Mouse (Mus musculus): Measurements from ENCODE around the gene Bad. TPM values are rescaled to one million over a fixed set of nuclear protein-coding genes. Genes with fewer than 3 reads are reported as not detected.
A peak's percentile ranks its signal among the peaks of the same experiment; 100 is the strongest.

Bad gene
- total RNA-seq, 1 experiment from 2014 or later = 10.3 TPM

DNA sequence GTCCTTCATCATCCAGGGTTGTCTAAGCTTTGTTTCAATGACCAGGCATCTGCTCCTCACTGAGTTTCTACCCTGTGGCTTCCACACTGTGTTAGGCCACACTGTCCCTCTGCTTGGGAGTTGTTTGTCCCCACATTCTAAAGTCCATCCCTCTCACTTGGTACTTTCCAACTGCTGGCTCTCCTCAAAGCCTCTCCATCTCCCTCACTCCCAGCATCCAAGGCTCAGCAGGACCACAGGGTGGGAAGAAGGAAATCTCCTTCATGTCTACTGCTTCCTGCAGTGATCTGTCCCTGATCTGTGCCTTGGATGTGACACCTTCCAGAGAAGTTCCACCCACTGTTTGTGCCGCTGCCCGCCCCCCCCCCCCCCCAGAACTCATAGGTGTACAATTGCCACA, 10.7 kb upstream of the Bad start:
- ATAC-seq (replicated peaks; ENCODE audit: insufficient number of reproducible peaks, low FRiP score, low TSS enrichment, poor library complexity, severe bottlenecking) = no peak

GRCm38 (mm10) chr19:6932018-6932417, 9.6 kb upstream of the Bad start:
- no peak for ATAC-seq (replicated peaks; ENCODE audit: insufficient number of reproducible peaks, low FRiP score, low TSS enrichment, poor library complexity, severe bottlenecking)

GRCm38 (mm10) chr19:6933102-6933435, 8.6 kb upstream of the Bad start:
- ATAC-seq (replicated peaks; ENCODE audit: insufficient number of reproducible peaks, low FRiP score, low TSS enrichment, poor library complexity, severe bottlenecking) = no peak

DNA sequence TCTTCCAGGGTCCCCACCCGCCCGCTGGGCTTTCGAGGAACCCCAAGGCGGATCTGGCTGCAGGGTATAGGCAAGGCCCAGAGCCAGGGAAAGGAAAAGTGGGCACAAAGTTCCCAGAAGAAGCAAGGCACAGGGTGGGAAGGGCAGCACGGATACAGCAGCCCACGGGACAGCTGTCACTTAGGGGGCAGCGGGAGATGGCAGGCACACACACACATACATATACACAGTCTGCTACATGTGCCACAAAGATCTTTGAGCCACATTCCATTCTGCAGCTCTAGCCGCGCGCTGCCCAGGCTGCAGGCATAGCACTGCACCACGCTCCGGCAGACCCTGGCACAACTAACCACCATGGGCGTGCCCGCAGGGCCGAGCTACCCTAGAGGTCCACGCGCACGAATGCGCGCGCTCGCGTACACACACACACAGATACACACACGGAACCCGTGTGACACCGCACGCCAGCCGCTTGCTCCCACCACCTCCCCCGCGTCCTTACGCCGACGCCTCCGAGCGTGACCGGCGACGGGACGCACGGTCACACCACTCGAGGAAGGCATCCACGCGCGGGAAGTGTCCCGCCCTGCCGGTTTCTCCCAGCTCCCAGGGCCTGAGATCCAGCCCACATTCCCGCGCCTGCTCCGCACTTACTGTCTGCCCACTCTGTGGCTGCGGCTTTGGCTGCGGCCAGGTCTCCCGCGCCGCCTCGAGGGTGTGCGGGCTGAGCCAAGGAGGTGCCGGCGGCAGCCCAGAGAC, 8.0 kb upstream of the Bad start:
- ATAC-seq (replicated peaks; ENCODE audit: insufficient number of reproducible peaks, low FRiP score, low TSS enrichment, poor library complexity, severe bottlenecking) = 0 out of 2 replicates have a peak, but pooled peaks have one; percentile 15

GRCm38 (mm10) chr19:6934195-6934977, 7.3 kb upstream of the Bad start, which contains the start of gene Kcnk4:
Gene Kcnk4 (minus strand): TSS chr19:6934515.
- no peak for ATAC-seq (replicated peaks; ENCODE audit: insufficient number of reproducible peaks, low FRiP score, low TSS enrichment, poor library complexity, severe bottlenecking)

DNA sequence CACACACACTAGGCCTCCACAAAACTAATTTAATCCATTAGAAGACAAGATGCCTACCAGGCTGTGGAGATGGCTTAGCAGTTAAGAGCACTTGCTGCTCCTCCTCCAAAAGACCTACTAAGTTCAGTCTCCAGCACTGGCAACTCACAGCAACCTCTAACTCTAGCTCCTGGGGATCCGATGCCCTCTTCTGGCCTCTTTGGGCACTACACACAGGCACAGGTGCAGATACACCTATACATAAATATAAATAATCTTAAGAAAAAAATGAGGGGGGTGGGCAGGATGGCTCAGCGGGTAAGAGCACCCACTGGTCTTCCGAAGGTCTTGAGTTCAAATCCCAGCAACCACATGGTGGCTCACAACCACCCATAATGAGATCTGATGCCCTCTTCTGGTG, 5.4 kb upstream of the Bad start:
- 0 out of 2 replicates have a peak, but pooled peaks have one; percentile 29 for ATAC-seq (replicated peaks; ENCODE audit: insufficient number of reproducible peaks, low FRiP score, low TSS enrichment, poor library complexity, severe bottlenecking)

GRCm38 (mm10) chr19:6937541-6938465, 3.9 kb upstream of the Bad start:
- no peak for ATAC-seq (replicated peaks; ENCODE audit: insufficient number of reproducible peaks, low FRiP score, low TSS enrichment, poor library complexity, severe bottlenecking)

GRCm38 (mm10) chr19:6939106-6940002, 2.3 kb upstream of the Bad start:
- no peak for ATAC-seq (replicated peaks; ENCODE audit: insufficient number of reproducible peaks, low FRiP score, low TSS enrichment, poor library complexity, severe bottlenecking)

- no peak for ATAC-seq (replicated peaks; ENCODE audit: insufficient number of reproducible peaks, low FRiP score, low TSS enrichment, poor library complexity, severe bottlenecking)
Observed at GRCm38 (mm10) chr19:6940396-6941351, 987 bp upstream of the Bad start.

DNA sequence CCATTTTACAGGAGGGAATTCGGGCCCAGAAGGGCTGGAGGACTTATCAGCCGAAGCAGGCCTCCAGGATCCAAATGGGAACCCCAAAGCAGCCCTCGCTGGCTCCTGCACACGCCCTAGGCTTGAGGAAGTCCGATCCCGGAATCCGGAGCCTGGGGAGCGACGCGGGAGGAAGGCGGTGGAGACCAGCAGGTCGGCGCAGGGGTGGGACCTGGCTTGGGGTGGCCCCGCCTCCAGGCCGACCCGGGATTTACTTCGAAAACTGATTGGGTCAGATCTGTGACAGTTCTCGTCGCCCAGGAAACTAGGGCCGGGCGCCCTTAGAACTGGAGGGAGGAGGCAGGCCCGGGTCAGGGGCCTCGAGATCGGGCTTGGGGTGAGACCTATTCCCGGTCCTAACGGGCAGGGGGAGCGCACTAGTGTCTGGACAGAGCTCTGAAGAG, 609 bp downstream of the Bad start, which contains the start of gene Gpr137:
Gene Gpr137, minus strand, starts transcription at position 232 of the 443 bp plus-strand sequence.
- peak; percentile 75 for ATAC-seq (replicated peaks; ENCODE audit: insufficient number of reproducible peaks, low FRiP score, low TSS enrichment, poor library complexity, severe bottlenecking)

DNA sequence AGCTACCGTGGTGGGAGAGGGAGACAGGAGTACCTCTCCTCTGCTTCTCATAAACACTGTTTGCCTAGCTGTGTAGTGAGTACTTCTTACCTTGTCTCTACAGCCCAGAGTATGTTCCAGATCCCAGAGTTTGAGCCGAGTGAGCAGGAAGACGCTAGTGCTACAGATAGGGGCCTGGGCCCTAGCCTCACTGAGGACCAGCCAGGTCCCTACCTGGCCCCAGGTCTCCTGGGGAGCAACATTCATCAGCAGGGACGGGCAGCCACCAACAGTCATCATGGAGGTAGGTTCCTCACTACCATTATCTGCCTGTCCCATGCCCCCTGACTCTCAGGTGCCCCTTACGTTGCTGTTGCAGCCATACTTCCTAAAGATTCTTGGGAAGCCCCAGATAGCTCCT, 1.1 kb downstream of the Bad start:
- ATAC-seq (replicated peaks; ENCODE audit: insufficient number of reproducible peaks, low FRiP score, low TSS enrichment, poor library complexity, severe bottlenecking) = no peak

GRCm38 (mm10) chr19:6943709-6944108, 2.0 kb downstream of the Bad start:
- ATAC-seq (replicated peaks; ENCODE audit: insufficient number of reproducible peaks, low FRiP score, low TSS enrichment, poor library complexity, severe bottlenecking) = no peak

GRCm38 (mm10) chr19:6947742-6948141, 6.1 kb downstream of the Bad start:
- ATAC-seq (replicated peaks; ENCODE audit: insufficient number of reproducible peaks, low FRiP score, low TSS enrichment, poor library complexity, severe bottlenecking) = no peak

- no peak for ATAC-seq (replicated peaks; ENCODE audit: insufficient number of reproducible peaks, low FRiP score, low TSS enrichment, poor library complexity, severe bottlenecking)
Observed at GRCm38 (mm10) chr19:6948186-6948585, 6.5 kb downstream of the Bad start.

GRCm38 (mm10) chr19:6949532-6949931, 7.9 kb downstream of the Bad start:
- ATAC-seq (replicated peaks; ENCODE audit: insufficient number of reproducible peaks, low FRiP score, low TSS enrichment, poor library complexity, severe bottlenecking) = no peak

- no peak for ATAC-seq (replicated peaks; ENCODE audit: insufficient number of reproducible peaks, low FRiP score, low TSS enrichment, poor library complexity, severe bottlenecking)
Observed at GRCm38 (mm10) chr19:6949951-6950350, 8.3 kb downstream of the Bad start.

GRCm38 (mm10) chr19:6950613-6951153, 9.0 kb downstream of the Bad start:
- ATAC-seq (replicated peaks; ENCODE audit: insufficient number of reproducible peaks, low FRiP score, low TSS enrichment, poor library complexity, severe bottlenecking) = 0 out of 2 replicates have a peak, but pooled peaks have one; percentile 1
